In genomic region chr2:13373291-13373690, GRCm38 (mm10) we compare ENCODE assay signal across 15 mouse cellular contexts.
DNase-seq lines count a peak whose midpoint lies in the region; ATAC-seq and TF ChIP-seq lines count a peak whose summit lies in the region.
"Had no signal": no experiment of that assay in that cellular context is flagged by ENCODE, and none has a peak within 500 bp of the region (broad histone marks: within the 10 kb centered on the region; RNA-seq: fewer than 3 reads in every experiment).

No protein-coding gene starts in this region.

- no peak overlapping the region for H3K4me3 ChIP-seq in heart, embryonic 10.5 days
- H3K4me3 ChIP-seq in liver, embryonic 11.5 days (ENCODE audit: low read depth, low read length) = no peak overlapping the region
- H3K4me3 ChIP-seq in heart, embryonic 16.5 days (ENCODE audit: low read length) = no peak overlapping the region
- no peak overlapping the region for H3K4me3 ChIP-seq in myocyte
- H3K4me3 ChIP-seq: forebrain, embryonic 13.5 days had no signal

- no peaks in the 10 kb centered on the region for H3K36me3 ChIP-seq in heart, embryonic 10.5 days
- no peaks in the 10 kb centered on the region for H3K36me3 ChIP-seq in liver, embryonic 11.5 days (ENCODE audit: control insufficient read depth, insufficient read depth, low read length)
- no peaks in the 10 kb centered on the region for H3K36me3 ChIP-seq in heart, embryonic 16.5 days (ENCODE audit: control insufficient read depth, insufficient read depth)
- no peaks in the 10 kb centered on the region for H3K36me3 ChIP-seq in myocyte (ENCODE audit: control insufficient read depth, insufficient read depth)

- H3K79me2 ChIP-seq in myocyte (ENCODE audit: control insufficient read depth, insufficient read depth) = no peaks in the 10 kb centered on the region

- H3K9ac ChIP-seq in liver, embryonic 11.5 days (ENCODE audit: low read depth, low read length) = no peak overlapping the region
- no peak overlapping the region for H3K9ac ChIP-seq in heart, embryonic 16.5 days (ENCODE audit: low read length)
- H3K9ac ChIP-seq: forebrain, embryonic 13.5 days had no signal

- H3K4me2 ChIP-seq in liver, embryonic 11.5 days = no peak overlapping the region
- H3K4me2 ChIP-seq in heart, embryonic 16.5 days (ENCODE audit: low read depth, low read length) = no peak overlapping the region
- H3K4me2 ChIP-seq in myocyte (ENCODE audit: low read depth) = peak overlapping the region; percentile 72
- H3K4me2 ChIP-seq: forebrain, embryonic 13.5 days had no signal

- TF ChIP-seq POLR2A in myocyte (IDR thresholded peaks at IDR 0.05; ENCODE audit: insufficient read length, low read depth) = no peak

- no peaks in the 10 kb centered on the region for H3K27me3 ChIP-seq in heart, embryonic 10.5 days (ENCODE audit: insufficient read depth, poor library complexity, severe bottlenecking)
- H3K27me3 ChIP-seq in liver, embryonic 11.5 days (replicated peaks; ENCODE audit: control insufficient read depth, insufficient read depth, low read length) = no peaks in the 10 kb centered on the region
- no peaks in the 10 kb centered on the region for H3K27me3 ChIP-seq in heart, embryonic 16.5 days (ENCODE audit: control insufficient read depth, insufficient read depth, low read length)
- H3K27me3 ChIP-seq in myocyte (ENCODE audit: control insufficient read depth, insufficient read depth, insufficient read length) = no peaks in the 10 kb centered on the region
- H3K27me3 ChIP-seq: forebrain, embryonic 13.5 days had no signal

- WGBS in heart, embryonic 10.5 days = 52% methylated on average over 1 of the region's 1 CpGs
- 76% methylated on average over 1 of the region's 1 CpGs for WGBS in liver, embryonic 11.5 days
- 62% methylated on average over 1 of the region's 1 CpGs for WGBS in heart, embryonic 16.5 days

- peaks cover 32% of the 10 kb centered on the region for H3K4me1 ChIP-seq in heart, embryonic 10.5 days
- H3K4me1 ChIP-seq in liver, embryonic 11.5 days (replicated peaks; ENCODE audit: control insufficient read depth, insufficient read depth, low read length) = peaks cover 13% of the 10 kb centered on the region
- H3K4me1 ChIP-seq in heart, embryonic 16.5 days (ENCODE audit: control insufficient read depth, insufficient read depth, low read length) = peaks cover 18% of the 10 kb centered on the region

- ATAC-seq in liver, embryonic 11.5 days (replicated peaks; ENCODE audit: low FRiP score) = no peak
- ATAC-seq in heart, embryonic 16.5 days (replicated peaks; ENCODE audit: extremely low read depth, insufficient read depth, low FRiP score) = no peak
- ATAC-seq in inflammation-experienced regulatory T-cells, adult 6 months = no peak
- ATAC-seq: CD4-positive, CD25-positive, alpha-beta regulatory T cell, adult 4 months had no signal

- intact Hi-C loops in heart, postnatal 10 days (cut with DNase I) = loop anchor here (2.0 kb wide), 1 partner anchor 40 kb away; no protein-coding TSS in a partner anchor

- H3ac ChIP-seq in myocyte (ENCODE audit: control insufficient read depth, insufficient read length) = no peak overlapping the region

- peak overlapping the region; percentile 91 for H3K27ac ChIP-seq in heart, embryonic 10.5 days
- peak overlapping the region; percentile 80; the same call in 1 of the 2 replicates for H3K27ac ChIP-seq in liver, embryonic 11.5 days (ENCODE audit: low read depth, low read length)
- H3K27ac ChIP-seq in heart, embryonic 16.5 days (ENCODE audit: low read length) = peak overlapping the region; percentile 99
- H3K27ac ChIP-seq: forebrain, embryonic 13.5 days had no signal

- no peaks in the 10 kb centered on the region for H3K9me3 ChIP-seq in heart, embryonic 10.5 days
- no peaks in the 10 kb centered on the region for H3K9me3 ChIP-seq in liver, embryonic 11.5 days (ENCODE audit: control insufficient read depth, low read length)
- no peaks in the 10 kb centered on the region for H3K9me3 ChIP-seq in heart, embryonic 16.5 days (replicated peaks; ENCODE audit: control insufficient read depth, low read length)
- H3K9me3 ChIP-seq: forebrain, embryonic 13.5 days had no signal

- DNase-seq in heart, embryonic 10.5 days (ENCODE audit: low spot score) = no peak
- no peak for DNase-seq in heart, postnatal 10 days
- DNase-seq in liver, embryonic 11.5 days (ENCODE audit: low spot score) = no peak
- DNase-seq in liver = no peak
- DNase-seq in urinary bladder, postnatal 25 days (ENCODE audit: low spot score) = no peak
- DNase-seq: adrenal gland, postnatal 10 days; gastrocnemius, postnatal 10 days; kidney, adult 9 months; layer of hippocampus, postnatal 36 days; thymus, adult 2 months had no signal

TF ChIP-seq in myocyte, 11 proteins besides CTCF, POLR2A, EP300 and RAD21:
- TF ChIP-seq MAX (IDR thresholded peaks at IDR 0.05; ENCODE audit: low read depth) (no peak), REST (IDR thresholded peaks at IDR 0.05; ENCODE audit: insufficient read depth, insufficient read length) (no peak), MYOG (IDR thresholded peaks at IDR 0.05; ENCODE audit: control insufficient read depth in 1 of 3, insufficient read depth in 1 of 3, insufficient read length in 2 of 3, low read depth in 2 of 3) (no peak), MYOD1 (IDR thresholded peaks at IDR 0.05; ENCODE audit: control insufficient read depth in 1 of 3, insufficient read length in 2 of 3, low read depth in 2 of 3) (no peak), USF1 (IDR thresholded peaks at IDR 0.05; ENCODE audit: low read depth) (no peak), CEBPB (IDR thresholded peaks at IDR 0.05; ENCODE audit: insufficient read depth, poor library complexity, severe bottlenecking) (no peak), POLR2AphosphoS2 (IDR thresholded peaks at IDR 0.05; ENCODE audit: insufficient read length, low read depth) (no peak), TCF12 (IDR thresholded peaks at IDR 0.05; ENCODE audit: insufficient read depth, poor library complexity, severe bottlenecking) (no peak), TCF3 (IDR thresholded peaks at IDR 0.05; ENCODE audit: insufficient read length, low read depth) (no peak), E2F4 (IDR thresholded peaks at IDR 0.05; ENCODE audit: insufficient read depth) (no peak), SRF (IDR thresholded peaks at IDR 0.05; ENCODE audit: control insufficient read depth, insufficient read length, low read depth) (no peak)
